Mouse (Mus musculus): ENCODE results near the gene Poln. TPM values are rescaled to one million over a fixed set of nuclear protein-coding genes. Genes with fewer than 3 reads are reported as not detected.

Poln gene
- polyA plus RNA-seq, 1 experiment from 2014 or later, result 0.47 TPM

DNA sequence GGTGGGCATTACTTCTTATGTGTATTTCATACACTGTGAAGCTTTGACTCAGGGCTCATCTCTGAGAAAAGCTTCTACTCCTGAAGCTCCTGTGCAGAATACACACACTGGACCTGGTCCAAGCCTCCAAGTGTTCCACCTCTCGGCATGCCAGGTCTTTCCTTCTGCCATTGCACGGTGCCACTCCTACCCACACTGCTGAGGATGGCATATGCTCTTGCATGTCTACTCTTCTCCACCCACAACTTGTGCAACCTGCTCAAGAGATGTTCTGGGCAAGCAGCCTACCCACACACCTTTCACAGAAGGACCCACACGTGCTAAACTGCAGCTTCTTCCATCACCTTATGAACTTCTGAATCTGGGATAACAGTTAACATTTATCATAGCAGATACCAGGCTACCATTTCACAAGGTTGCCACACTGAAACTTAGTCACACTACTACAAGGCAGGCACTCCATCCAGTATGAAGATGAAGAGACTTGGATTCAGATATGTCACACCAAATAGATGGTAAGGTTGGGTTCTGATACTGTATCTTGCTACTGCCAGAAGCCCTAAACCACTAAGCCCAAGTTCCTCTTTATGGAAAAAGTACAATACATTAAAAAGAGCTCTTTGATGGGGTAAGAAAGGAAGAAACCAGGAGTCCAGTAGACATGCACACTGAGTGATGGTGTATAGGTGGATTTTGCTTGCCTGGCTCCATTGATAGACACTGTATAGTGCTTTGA, 50.0 kb downstream of the Poln start:
- Histone ChIP-seq H3K9me3 (ENCODE audit: low read length) (no peaks in the 10 kb centered on the region), H3K4me2 (ENCODE audit: low read depth, low read length) (no peak overlapping the region), H3K36me3 (replicated peaks; ENCODE audit: insufficient read depth, low read length) (no peaks in the 10 kb centered on the region), H3K4me3 (ENCODE audit: low read depth, low read length) (no peak overlapping the region), H3K4me1 (ENCODE audit: insufficient read depth) (no peaks in the 10 kb centered on the region), H3K27ac (ENCODE audit: low read depth) (no peak overlapping the region), H3K27me3 (ENCODE audit: insufficient read depth, low read length) (no peaks in the 10 kb centered on the region), H3K9ac (replicated peaks) (no peak overlapping the region)
- DNase-seq (no peak), ATAC-seq (no peak)
- no peak for TF ChIP-seq EP300 (IDR thresholded peaks at IDR 0.05; ENCODE audit: low read depth)
- no peak for TF ChIP-seq CTCF (IDR thresholded peaks at IDR 0.05; ENCODE audit: low read depth)
- 67% methylated on average over 3 of the region's 3 CpGs for WGBS (ENCODE audit: insufficient replicate concordance)

DNA sequence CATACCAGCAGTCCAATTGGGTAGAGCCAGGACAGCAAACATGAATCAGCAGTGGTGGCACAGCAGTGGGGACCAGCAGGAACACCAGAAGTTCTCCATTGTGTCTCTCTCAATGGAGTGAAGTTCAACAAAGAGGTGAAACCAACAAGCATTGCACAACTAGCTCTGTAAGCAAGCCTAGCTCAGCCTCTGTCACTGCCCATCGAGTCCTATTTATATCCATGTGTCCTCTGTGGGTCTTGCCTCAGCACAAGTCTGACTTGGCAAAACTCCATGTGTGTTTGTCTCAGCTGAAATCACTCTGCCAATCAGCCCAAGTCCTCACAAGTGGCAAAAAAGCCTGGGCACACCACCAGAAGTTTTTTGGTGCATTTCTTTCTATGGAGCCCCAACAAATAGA, 63.6 kb downstream of the Poln start:
- ATAC-seq (peak; percentile 95), DNase-seq (peak; percentile 22)
- Histone ChIP-seq H3K9me3 (ENCODE audit: low read length) (no peaks in the 10 kb centered on the region), H3K4me3 (ENCODE audit: low read depth, low read length) (no peak overlapping the region), H3K4me2 (ENCODE audit: low read depth, low read length) (no peak overlapping the region), H3K27ac (ENCODE audit: low read depth) (no peak overlapping the region), H3K9ac (replicated peaks) (no peak overlapping the region), H3K4me1 (ENCODE audit: insufficient read depth) (no peaks in the 10 kb centered on the region), H3K36me3 (replicated peaks; ENCODE audit: insufficient read depth, low read length) (no peaks in the 10 kb centered on the region), H3K27me3 (ENCODE audit: insufficient read depth, low read length) (no peaks in the 10 kb centered on the region)
- no peak for TF ChIP-seq CTCF (IDR thresholded peaks at IDR 0.05; ENCODE audit: low read depth)
- no peak for TF ChIP-seq EP300 (IDR thresholded peaks at IDR 0.05; ENCODE audit: low read depth)
- 22% methylated on average over 1 of the region's 1 CpGs for WGBS (ENCODE audit: insufficient replicate concordance)

DNA sequence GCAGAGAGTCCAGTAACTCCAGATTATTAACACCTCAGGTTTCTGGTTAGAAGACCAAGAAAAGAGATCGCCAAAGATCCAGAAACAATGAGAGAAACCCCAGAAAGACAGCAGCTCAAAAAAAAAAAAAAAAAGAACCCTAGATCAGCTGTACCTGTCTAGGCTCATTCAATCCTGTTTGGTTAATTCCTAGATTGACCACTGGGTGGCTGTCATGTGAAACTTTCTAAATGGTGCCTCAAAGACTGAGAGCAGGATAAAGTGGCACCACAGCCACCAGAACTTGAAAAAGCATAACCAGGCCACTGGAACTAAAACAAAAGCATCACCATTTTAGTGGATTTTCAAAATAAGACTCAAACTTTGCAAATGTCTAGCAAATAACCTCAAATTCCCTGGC, 71.9 kb downstream of the Poln start:
- no peak for ATAC-seq
- H3K9me3 ChIP-seq (ENCODE audit: low read length), result no peaks in the 10 kb centered on the region
- 18% methylated on average over 1 of the region's 1 CpGs for WGBS (ENCODE audit: insufficient replicate concordance)
- no peaks in the 10 kb centered on the region for H3K4me1 ChIP-seq (ENCODE audit: insufficient read depth)
- H3K27ac ChIP-seq (ENCODE audit: low read depth), result no peak overlapping the region
- H3K4me2 ChIP-seq (ENCODE audit: low read depth, low read length), result no peak overlapping the region
- TF ChIP-seq CTCF (IDR thresholded peaks at IDR 0.05; ENCODE audit: low read depth), result peak; percentile 72
- no peak for TF ChIP-seq EP300 (IDR thresholded peaks at IDR 0.05; ENCODE audit: low read depth)
- H3K36me3 ChIP-seq (replicated peaks; ENCODE audit: insufficient read depth, low read length), result no peaks in the 10 kb centered on the region
- DNase-seq, result peak; percentile 15
- no peaks in the 10 kb centered on the region for H3K27me3 ChIP-seq (ENCODE audit: insufficient read depth, low read length)
- H3K9ac ChIP-seq (replicated peaks), result no peak overlapping the region
- no peak overlapping the region for H3K4me3 ChIP-seq (ENCODE audit: low read depth, low read length)

DNA sequence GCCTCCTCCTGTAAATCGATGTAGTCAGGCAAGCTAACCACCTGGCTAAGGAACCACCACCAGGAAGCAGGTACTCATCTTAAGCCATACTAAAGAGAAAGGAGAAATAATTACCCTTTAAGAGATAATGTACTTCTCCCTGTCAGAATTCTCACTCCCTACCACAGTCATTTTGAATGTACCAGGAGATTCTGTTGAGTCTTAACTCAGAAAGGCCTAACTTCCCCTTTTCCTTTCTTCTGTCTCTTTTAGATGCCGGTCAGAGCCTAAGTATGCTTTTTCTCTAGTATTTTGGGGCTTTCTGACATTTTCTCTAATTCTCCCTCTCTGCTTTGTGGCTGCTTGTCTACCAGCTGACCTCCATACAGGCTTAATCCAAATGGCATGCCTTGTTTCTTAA, 76.2 kb downstream of the Poln start:
- no peaks in the 10 kb centered on the region for H3K4me1 ChIP-seq (ENCODE audit: insufficient read depth)
- H3K27ac ChIP-seq (ENCODE audit: low read depth), result no peak overlapping the region
- no peaks in the 10 kb centered on the region for H3K27me3 ChIP-seq (ENCODE audit: insufficient read depth, low read length)
- H3K9me3 ChIP-seq (ENCODE audit: low read length), result no peaks in the 10 kb centered on the region
- H3K36me3 ChIP-seq (replicated peaks; ENCODE audit: insufficient read depth, low read length), result no peaks in the 10 kb centered on the region
- no peak for TF ChIP-seq EP300 (IDR thresholded peaks at IDR 0.05; ENCODE audit: low read depth)
- no peak for TF ChIP-seq CTCF (IDR thresholded peaks at IDR 0.05; ENCODE audit: low read depth)
- H3K9ac ChIP-seq (replicated peaks), result no peak overlapping the region
- no peak for DNase-seq
- no peak overlapping the region for H3K4me2 ChIP-seq (ENCODE audit: low read depth, low read length)
- ATAC-seq, result no peak
- H3K4me3 ChIP-seq (ENCODE audit: low read depth, low read length), result no peak overlapping the region
- WGBS (ENCODE audit: insufficient replicate concordance), result 62% methylated on average over 2 of the region's 2 CpGs

DNA sequence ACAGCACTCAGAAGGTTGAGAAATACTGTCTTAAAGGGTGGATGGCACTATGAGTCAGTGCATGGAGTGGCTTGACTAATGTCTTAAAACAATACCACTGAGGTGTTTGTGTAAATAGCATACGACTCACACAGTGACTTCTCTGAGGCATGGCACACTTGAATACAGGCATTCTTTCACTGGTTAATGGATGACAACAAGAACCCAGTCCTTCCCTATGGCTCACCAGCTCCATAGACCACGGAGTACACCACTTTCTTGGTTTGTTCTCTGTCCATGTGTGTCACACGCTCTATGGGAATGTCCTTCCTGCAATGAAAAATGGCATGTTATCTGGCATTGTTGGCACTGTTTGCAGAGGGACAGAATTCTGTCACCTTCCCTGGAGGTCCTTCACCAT, 136.7 kb downstream of the Poln start:
- Histone ChIP-seq H3K9me3 (ENCODE audit: low read length) (no peaks in the 10 kb centered on the region), H3K4me1 (ENCODE audit: insufficient read depth) (no peaks in the 10 kb centered on the region), H3K4me3 (ENCODE audit: low read depth, low read length) (no peak overlapping the region), H3K9ac (replicated peaks) (no peak overlapping the region), H3K27me3 (ENCODE audit: insufficient read depth, low read length) (no peaks in the 10 kb centered on the region), H3K4me2 (ENCODE audit: low read depth, low read length) (no peak overlapping the region), H3K36me3 (replicated peaks; ENCODE audit: insufficient read depth, low read length) (no peaks in the 10 kb centered on the region), H3K27ac (ENCODE audit: low read depth) (no peak overlapping the region)
- ATAC-seq (no peak), DNase-seq (no peak)
- WGBS (ENCODE audit: insufficient replicate concordance), result 43% methylated on average over 3 of the region's 3 CpGs
- TF ChIP-seq EP300 (IDR thresholded peaks at IDR 0.05; ENCODE audit: low read depth) (no peak), CTCF (IDR thresholded peaks at IDR 0.05; ENCODE audit: low read depth) (no peak)

DNA sequence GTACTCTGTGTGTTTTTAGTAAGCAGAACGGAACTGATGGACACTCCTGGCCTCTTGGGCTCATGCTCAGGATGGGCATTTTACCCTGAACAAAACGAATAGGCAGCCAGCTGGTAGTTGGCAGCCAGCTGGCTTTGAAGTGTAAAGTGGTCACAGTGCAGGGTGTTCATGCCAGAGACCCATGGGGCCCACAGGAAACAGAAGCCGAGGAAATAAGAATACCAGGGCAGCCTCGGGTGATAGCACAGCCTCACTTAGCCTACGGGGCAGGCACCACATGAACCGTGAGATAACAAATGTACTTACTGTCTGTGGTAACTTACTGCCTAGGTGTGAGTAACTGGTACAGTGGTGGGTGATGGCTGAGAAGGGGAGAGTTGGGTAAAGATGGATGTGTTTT, 138.2 kb downstream of the Poln start:
- H3K9ac ChIP-seq (replicated peaks), result no peak overlapping the region
- no peak overlapping the region for H3K27ac ChIP-seq (ENCODE audit: low read depth)
- no peaks in the 10 kb centered on the region for H3K36me3 ChIP-seq (replicated peaks; ENCODE audit: insufficient read depth, low read length)
- DNase-seq (no peak), ATAC-seq (no peak)
- no peak overlapping the region for H3K4me3 ChIP-seq (ENCODE audit: low read depth, low read length)
- H3K4me2 ChIP-seq (ENCODE audit: low read depth, low read length), result no peak overlapping the region
- no peak for TF ChIP-seq EP300 (IDR thresholded peaks at IDR 0.05; ENCODE audit: low read depth)
- WGBS (ENCODE audit: insufficient replicate concordance), result 41% methylated on average over 6 of the region's 6 CpGs
- no peaks in the 10 kb centered on the region for H3K4me1 ChIP-seq (ENCODE audit: insufficient read depth)
- H3K9me3 ChIP-seq (ENCODE audit: low read length), result no peaks in the 10 kb centered on the region
- H3K27me3 ChIP-seq (ENCODE audit: insufficient read depth, low read length), result no peaks in the 10 kb centered on the region

Measured in liver, postnatal 0 days (tissue).